Mouse (Mus musculus): ENCODE data around the gene Atp2b1.

GRCm38 (mm10) chr10:98948096-98948495 lies 33.9 kb downstream of the Atp2b1 start:
- TF ChIP-seq CTCF (IDR thresholded peaks at IDR 0.05; ENCODE audit: extremely low read depth, insufficient read depth, insufficient read length, insufficient replicate concordance) (no peak), POLR2A (IDR thresholded peaks at IDR 0.05; ENCODE audit: low read depth, low read length) (no peak)

Data from spleen, adult 2 months (tissue).